Mouse (Mus musculus): ENCODE results near the gene Unc119b.

GRCm38 (mm10) chr5:115139124-115139523 lies 4.3 kb upstream of the Unc119b start:
- no peak for TF ChIP-seq CTCF (conservative IDR thresholded peaks at IDR 0.05; ENCODE audit: low read length)
- TF ChIP-seq POU5F1 (IDR thresholded peaks at IDR 0.05; ENCODE audit: borderline replicate concordance, low read length): no peak
- no peak for TF ChIP-seq NANOG (IDR thresholded peaks at IDR 0.05; ENCODE audit: borderline replicate concordance, low read length)
